9 mouse cellular contexts compared by ENCODE assay signal in the genomic region with DNA sequence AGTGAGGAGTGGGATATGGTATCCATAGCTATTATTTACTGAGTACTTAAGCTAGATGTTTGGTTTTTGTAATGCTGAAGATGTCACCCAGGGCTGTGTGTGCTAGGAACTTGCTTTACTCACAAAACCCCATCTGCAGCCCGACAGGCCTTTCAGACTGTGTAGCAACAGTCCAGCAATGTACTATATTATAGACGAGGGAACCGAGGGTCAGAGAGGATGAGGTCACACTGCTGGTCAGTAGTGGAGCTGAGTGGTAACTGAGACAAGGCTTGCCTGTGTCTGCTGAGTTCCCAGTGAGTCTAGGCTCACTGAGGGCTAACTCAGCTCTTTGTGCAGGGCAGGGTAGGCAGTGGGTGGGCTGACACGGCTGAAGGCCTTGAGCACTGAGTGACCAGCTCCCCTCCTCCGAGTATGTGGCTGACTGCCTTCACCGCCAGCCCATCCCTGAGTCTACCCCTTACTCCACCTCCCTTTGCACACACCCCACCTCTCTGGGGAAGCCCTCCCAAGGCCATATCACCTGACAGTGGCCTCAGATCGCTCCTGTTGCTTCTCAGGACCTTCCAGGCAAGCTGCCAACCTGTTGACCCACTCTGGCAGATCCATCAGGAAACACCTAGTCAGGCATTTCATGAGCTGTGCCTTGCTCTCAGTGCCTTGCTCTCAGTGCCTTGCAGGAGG. TPM values are rescaled to one million over a fixed set of nuclear protein-coding genes. Genes with fewer than 3 reads are reported as not detected.
DNase-seq lines count a peak whose midpoint lies in the region; ATAC-seq and TF ChIP-seq lines count a peak whose summit lies in the region.
"Had no signal": no experiment of that assay in that cellular context is flagged by ENCODE, and none has a peak within 500 bp of the region (broad histone marks: within the 10 kb centered on the region; RNA-seq: fewer than 3 reads in every experiment).

No protein-coding gene starts in this region.

- H3K36me3 ChIP-seq in forebrain, embryonic 10.5 days (replicated peaks): no peaks in the 10 kb centered on the region
- H3K36me3 ChIP-seq in forebrain, embryonic 13.5 days (ENCODE audit: poor library complexity, severe bottlenecking): no peaks in the 10 kb centered on the region
- no peaks in the 10 kb centered on the region for H3K36me3 ChIP-seq in neural tube, embryonic 13.5 days
- H3K36me3 ChIP-seq in liver, embryonic 13.5 days: no peaks in the 10 kb centered on the region

- ATAC-seq in forebrain, embryonic 13.5 days: no peak
- ATAC-seq in neural tube, embryonic 13.5 days (ENCODE audit: low read depth): no peak
- ATAC-seq in liver, embryonic 13.5 days (ENCODE audit: low read depth): peak; percentile 18; the same call in 1 of the 2 replicates

- TF ChIP-seq CTCF in left cerebral cortex, adult 2 months (IDR thresholded peaks at IDR 0.05): no peak

- peaks cover 7% of the 10 kb centered on the region; the same call in 1 of the 2 replicates for H3K27me3 ChIP-seq in forebrain, embryonic 10.5 days (ENCODE audit: poor library complexity, severe bottlenecking)
- H3K27me3 ChIP-seq in forebrain, embryonic 13.5 days: no peaks in the 10 kb centered on the region
- no peaks in the 10 kb centered on the region for H3K27me3 ChIP-seq in neural tube, embryonic 13.5 days
- H3K27me3 ChIP-seq in liver, embryonic 13.5 days: peaks cover 51% of the 10 kb centered on the region

- H3K27ac ChIP-seq in forebrain, embryonic 10.5 days: peak overlapping the region; percentile 9
- H3K27ac ChIP-seq in forebrain, embryonic 13.5 days: no peak overlapping the region
- H3K27ac ChIP-seq in neural tube, embryonic 13.5 days (replicated peaks): 0 out of 2 replicates have a peak overlapping the region, but pooled peaks have one; percentile 20
- no peak overlapping the region for H3K27ac ChIP-seq in liver, embryonic 13.5 days
- H3K27ac ChIP-seq in left cerebral cortex, adult 2 months: no peak overlapping the region

- WGBS in forebrain, embryonic 10.5 days: 77% methylated on average over 7 of the region's 7 CpGs
- 66% methylated on average over 7 of the region's 7 CpGs for WGBS in forebrain, embryonic 13.5 days
- 73% methylated on average over 7 of the region's 7 CpGs for WGBS in neural tube, embryonic 13.5 days
- 43% methylated on average over 7 of the region's 7 CpGs for WGBS in liver, embryonic 13.5 days (ENCODE audit: insufficient replicate concordance)

- no peak for DNase-seq in forebrain, embryonic 10.5 days (ENCODE audit: extremely low spot score, low spot score)
- no peak for DNase-seq in neural tube, embryonic 10.5 days (ENCODE audit: extremely low spot score, low spot score)
- no peak for DNase-seq in liver, embryonic 13.5 days
- DNase-seq in testis, postnatal 14 days (ENCODE audit: low spot score): peak; percentile 31
- no peak for DNase-seq in adrenal gland, adult 2 months
- DNase-seq in left cerebral cortex, adult 2 months (ENCODE audit: extremely low spot score in 1 of 2, low spot score in 2 of 2): no peak

- H3K4me1 ChIP-seq in forebrain, embryonic 10.5 days: peaks cover 52% of the 10 kb centered on the region
- H3K4me1 ChIP-seq in forebrain, embryonic 13.5 days: peaks cover 48% of the 10 kb centered on the region
- H3K4me1 ChIP-seq in neural tube, embryonic 13.5 days (replicated peaks): peaks cover 60% of the 10 kb centered on the region
- H3K4me1 ChIP-seq in liver, embryonic 13.5 days (replicated peaks): peaks cover 44% of the 10 kb centered on the region

- intact Hi-C loops in left cerebral cortex, adult 2 months (cut with DNase I): no loop called here

- no peak overlapping the region for H3K4me2 ChIP-seq in forebrain, embryonic 13.5 days
- H3K4me2 ChIP-seq in neural tube, embryonic 13.5 days: no peak overlapping the region
- no peak overlapping the region for H3K4me2 ChIP-seq in liver, embryonic 13.5 days

- no peaks in the 10 kb centered on the region for H3K9me3 ChIP-seq in forebrain, embryonic 10.5 days
- H3K9me3 ChIP-seq in forebrain, embryonic 13.5 days (replicated peaks): no peaks in the 10 kb centered on the region
- no peaks in the 10 kb centered on the region for H3K9me3 ChIP-seq in neural tube, embryonic 13.5 days
- H3K9me3 ChIP-seq in liver, embryonic 13.5 days (replicated peaks): no peaks in the 10 kb centered on the region

- no peak overlapping the region for H3K4me3 ChIP-seq in forebrain, embryonic 10.5 days
- no peak overlapping the region for H3K4me3 ChIP-seq in forebrain, embryonic 13.5 days
- no peak overlapping the region for H3K4me3 ChIP-seq in neural tube, embryonic 13.5 days
- no peak overlapping the region for H3K4me3 ChIP-seq in liver, embryonic 13.5 days (replicated peaks)
- no peak overlapping the region for H3K4me3 ChIP-seq in left cerebral cortex, adult 2 months
- H3K4me3 ChIP-seq: myocyte had no signal

- H3K9ac ChIP-seq in forebrain, embryonic 13.5 days: no peak overlapping the region
- H3K9ac ChIP-seq in neural tube, embryonic 13.5 days: no peak overlapping the region
- H3K9ac ChIP-seq in liver, embryonic 13.5 days: no peak overlapping the region

RNA-seq across cellular contexts. Expression of gene Fam83f, which starts 8.8 kb away (rescaled TPM):
- 0.37 and 0.68 TPM in 2 replicates for polyA plus RNA-seq in forebrain, embryonic 10.5 days (2016; fragmentation: Nextera tagmentation; extraction: Ambion mirVana)
- 0.09 TPM in 1 of 2 replicates, not detected in the other for polyA plus RNA-seq in forebrain, embryonic 13.5 days (2015; fragmentation: Nextera tagmentation; extraction: Ambion mirVana)
- 0.22 and 0.28 TPM in 2 replicates for polyA plus RNA-seq in neural tube, embryonic 13.5 days (2015; fragmentation: Nextera tagmentation; extraction: Ambion mirVana)
- 0.73 and 0.83 TPM in 2 replicates for polyA plus RNA-seq in liver, embryonic 13.5 days (2015; fragmentation: Nextera tagmentation; extraction: Ambion mirVana)
- under 1 TPM; 0.12 to 0.35 TPM for total RNA-seq in adrenal gland, adult 2 months (2021)
- polyA plus RNA-seq in adrenal gland, adult 2 months (2012; rRNA removed): 0.06 and 0.08 TPM in 2 replicates
- total RNA-seq in left cerebral cortex, adult 2 months (2021): under 1 TPM; 0.26 to 0.54 TPM
- polyA plus RNA-seq: myocyte had no signal

RNA-seq across cellular contexts. Expression of gene Tnrc6b, which starts 30.6 kb away (rescaled TPM):
- 40.5 and 43.4 TPM in 2 replicates for polyA plus RNA-seq in forebrain, embryonic 10.5 days (2016; fragmentation: Nextera tagmentation; extraction: Ambion mirVana)
- polyA plus RNA-seq in forebrain, embryonic 13.5 days (2015; fragmentation: Nextera tagmentation; extraction: Ambion mirVana): 37.2 and 41.0 TPM in 2 replicates
- 32.7 and 35.5 TPM in 2 replicates for polyA plus RNA-seq in neural tube, embryonic 13.5 days (2015; fragmentation: Nextera tagmentation; extraction: Ambion mirVana)
- polyA plus RNA-seq in liver, embryonic 13.5 days (2015; fragmentation: Nextera tagmentation; extraction: Ambion mirVana): 18.7 and 23.6 TPM in 2 replicates
- total RNA-seq in adrenal gland, adult 2 months (2021): 10 to 100 TPM; 43.0 to 52.0 TPM
- polyA plus RNA-seq in adrenal gland, adult 2 months (2012; rRNA removed): 14.3 and 19.8 TPM in 2 replicates
- 100 to 1,000 TPM; 118 to 120 TPM for total RNA-seq in left cerebral cortex, adult 2 months (2021)

Comparison
In these comparisons a context has a peak if more than half of its experiments do, and no peak if none do; other contexts are left out.
1. H3K27ac ChIP-seq: peak in forebrain, embryonic 10.5 days (single experiment) and neural tube, embryonic 13.5 days (single experiment); none in forebrain, embryonic 13.5 days (single experiment), liver, embryonic 13.5 days (single experiment) and left cerebral cortex, adult 2 months (single experiment).